Comparison of ENCODE assay signal across 8 mouse cellular contexts in the genomic region with DNA sequence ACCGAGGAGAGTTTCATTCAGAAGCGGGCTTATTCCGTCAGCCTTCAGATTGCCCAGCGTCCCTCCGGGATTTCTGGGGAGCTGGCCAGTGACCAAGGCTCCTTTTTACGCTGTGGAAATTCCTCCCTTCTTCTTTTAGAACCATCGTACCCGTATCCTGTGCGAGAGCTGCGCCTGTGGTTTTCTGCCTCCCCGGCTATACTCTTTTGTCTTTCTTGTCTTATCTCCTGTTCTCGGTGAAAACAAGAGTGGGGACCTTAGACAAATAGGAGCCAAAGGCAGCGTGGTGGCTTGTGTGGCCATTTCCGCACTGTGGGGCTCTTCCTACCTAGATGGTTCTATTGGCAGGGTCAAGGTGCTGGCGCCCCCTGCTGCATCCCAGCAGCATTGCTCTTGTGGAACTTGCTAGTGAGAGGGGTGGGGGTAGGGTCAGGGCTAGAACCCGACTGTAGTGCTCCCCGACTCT.
DNase-seq lines count a peak whose midpoint lies in the region; ATAC-seq lines count a peak whose summit lies in the region.

No protein-coding gene starts in this region.

- peak overlapping the region; percentile 66 for H3K4me2 ChIP-seq in heart, embryonic 12.5 days
- peak overlapping the region; percentile 52 for H3K4me2 ChIP-seq in kidney, embryonic 16.5 days (replicated peaks; ENCODE audit: low read depth, low read length)
- peak overlapping the region; percentile 66 for H3K4me2 ChIP-seq in liver, embryonic 11.5 days

- WGBS in heart, embryonic 12.5 days = 14% methylated on average over 17 of the region's 17 CpGs
- 31% methylated on average over 17 of the region's 17 CpGs for WGBS in kidney, embryonic 16.5 days
- 19% methylated on average over 17 of the region's 17 CpGs for WGBS in liver, embryonic 11.5 days

- peaks cover 5% of the 10 kb centered on the region for H3K36me3 ChIP-seq in erythroblast, embryonic 14.5 days (ENCODE audit: control insufficient read depth)
- H3K36me3 ChIP-seq in heart, embryonic 12.5 days = 0 out of 2 replicates have a peak, but pooled peaks cover 3% of the 10 kb centered on the region
- H3K36me3 ChIP-seq in kidney, embryonic 16.5 days (ENCODE audit: insufficient read depth, low read length) = no peaks in the 10 kb centered on the region
- H3K36me3 ChIP-seq in liver, embryonic 11.5 days (ENCODE audit: control insufficient read depth, insufficient read depth, low read length) = no peaks in the 10 kb centered on the region
- H3K36me3 ChIP-seq in splenic B cell, adult 2 months (ENCODE audit: control insufficient read depth, insufficient read depth, low read length, poor library complexity, severe bottlenecking) = no peaks in the 10 kb centered on the region

- peak; percentile 82 for DNase-seq in CD4-positive helper T cell, adult 2 months (ENCODE audit: low read depth, low spot score)
- peak; percentile 49 for DNase-seq in brain, embryonic 18.5 days (ENCODE audit: low read depth, low spot score)
- peak; percentile 85 for DNase-seq in liver, embryonic 11.5 days (ENCODE audit: low spot score)
- DNase-seq in naive thymus-derived CD4-positive, alpha-beta T cell, adult 2 months (ENCODE audit: low read depth) = peak; percentile 87
- DNase-seq in splenic B cell, adult 2 months (ENCODE audit: low read depth, low spot score) = peak; percentile 88

- no peaks in the 10 kb centered on the region for H3K9me3 ChIP-seq in erythroblast, embryonic 14.5 days (ENCODE audit: control insufficient read depth, low read length)
- H3K9me3 ChIP-seq in heart, embryonic 12.5 days (replicated peaks) = no peaks in the 10 kb centered on the region
- no peaks in the 10 kb centered on the region for H3K9me3 ChIP-seq in kidney, embryonic 16.5 days (ENCODE audit: low read length)
- H3K9me3 ChIP-seq in liver, embryonic 11.5 days (ENCODE audit: control insufficient read depth, low read length) = no peaks in the 10 kb centered on the region

- H3K9ac ChIP-seq in heart, embryonic 12.5 days = peak overlapping the region; percentile 37
- peak overlapping the region; percentile 58 for H3K9ac ChIP-seq in kidney, embryonic 16.5 days (replicated peaks; ENCODE audit: low read length)
- H3K9ac ChIP-seq in liver, embryonic 11.5 days (ENCODE audit: low read depth, low read length) = peak overlapping the region; percentile 64

- 0 out of 2 replicates have a peak overlapping the region, but pooled peaks have one; percentile 8 for H3K27ac ChIP-seq in heart, embryonic 12.5 days (ENCODE audit: poor library complexity, severe bottlenecking)
- no peak overlapping the region for H3K27ac ChIP-seq in kidney, embryonic 16.5 days (ENCODE audit: low read length)
- no peak overlapping the region for H3K27ac ChIP-seq in liver, embryonic 11.5 days (ENCODE audit: low read depth, low read length)

- peak; percentile 81 for ATAC-seq in heart, embryonic 12.5 days (ENCODE audit: insufficient number of reproducible peaks, low FRiP score)
- peak; percentile 85; the same call in 1 of the 2 replicates for ATAC-seq in kidney, embryonic 16.5 days (ENCODE audit: low FRiP score, low TSS enrichment)
- ATAC-seq in liver, embryonic 11.5 days (replicated peaks; ENCODE audit: low FRiP score) = peak; percentile 84

- peak overlapping the region; percentile 58 for H3K4me3 ChIP-seq in erythroblast, embryonic 14.5 days (replicated peaks)
- H3K4me3 ChIP-seq in heart, embryonic 12.5 days = peak overlapping the region; percentile 38
- H3K4me3 ChIP-seq in kidney, embryonic 16.5 days (ENCODE audit: low read length) = peak overlapping the region; percentile 32
- H3K4me3 ChIP-seq in liver, embryonic 11.5 days (ENCODE audit: low read depth, low read length) = peak overlapping the region; percentile 41

- H3K27me3 ChIP-seq in erythroblast, embryonic 14.5 days (ENCODE audit: control insufficient read depth) = peaks cover 2% of the 10 kb centered on the region; the same call in 1 of the 2 replicates
- H3K27me3 ChIP-seq in heart, embryonic 12.5 days (replicated peaks) = no peaks in the 10 kb centered on the region
- H3K27me3 ChIP-seq in kidney, embryonic 16.5 days (ENCODE audit: insufficient read depth, low read length) = no peaks in the 10 kb centered on the region
- H3K27me3 ChIP-seq in liver, embryonic 11.5 days (replicated peaks; ENCODE audit: control insufficient read depth, insufficient read depth, low read length) = no peaks in the 10 kb centered on the region
- H3K27me3 ChIP-seq in splenic B cell, adult 2 months (ENCODE audit: control insufficient read depth, insufficient read depth, low read length, poor library complexity, severe bottlenecking) = no peaks in the 10 kb centered on the region; the same call in 1 of the 2 replicates

- peaks cover 22% of the 10 kb centered on the region for H3K4me1 ChIP-seq in erythroblast, embryonic 14.5 days (ENCODE audit: control insufficient read depth)
- peaks cover 16% of the 10 kb centered on the region for H3K4me1 ChIP-seq in heart, embryonic 12.5 days (replicated peaks)
- 0 out of 2 replicates have a peak, but pooled peaks cover 9% of the 10 kb centered on the region for H3K4me1 ChIP-seq in kidney, embryonic 16.5 days (ENCODE audit: insufficient read depth, low read length)
- no peaks in the 10 kb centered on the region; the same call in 1 of the 2 replicates for H3K4me1 ChIP-seq in liver, embryonic 11.5 days (replicated peaks; ENCODE audit: control insufficient read depth, insufficient read depth, low read length)
